Comparison of ENCODE assay signal across 17 mouse cellular contexts in genomic region chr3:89696152-89696821, GRCm38 (mm10). TPM values are rescaled to one million over a fixed set of nuclear protein-coding genes. Genes with fewer than 3 reads are reported as not detected.
DNase-seq lines count a peak whose midpoint lies in the region; ATAC-seq lines count a peak whose summit lies in the region.
"Had no signal": no experiment of that assay in that cellular context is flagged by ENCODE, and none has a peak within 500 bp of the region (broad histone marks: within the 10 kb centered on the region; RNA-seq: fewer than 3 reads in every experiment).

No protein-coding gene starts in this region.

- no peak overlapping the region for H3K4me2 ChIP-seq in hindbrain, embryonic 15.5 days
- H3K4me2 ChIP-seq in hindbrain, embryonic 12.5 days (replicated peaks) = no peak overlapping the region
- H3K4me2 ChIP-seq in midbrain, embryonic 15.5 days = peak overlapping the region; percentile 28; the same call in 1 of the 2 replicates
- no peak overlapping the region for H3K4me2 ChIP-seq in heart, embryonic 12.5 days
- H3K4me2 ChIP-seq: heart, embryonic 13.5 days; liver, embryonic 15.5 days had no signal

- WGBS in hindbrain, embryonic 15.5 days = 60% methylated on average over 12 of the region's 12 CpGs
- 65% methylated on average over 12 of the region's 12 CpGs for WGBS in hindbrain, embryonic 12.5 days
- WGBS in midbrain, embryonic 15.5 days = 44% methylated on average over 12 of the region's 12 CpGs
- 82% methylated on average over 12 of the region's 12 CpGs for WGBS in heart, embryonic 12.5 days

- H3K36me3 ChIP-seq in hindbrain, embryonic 15.5 days = no peaks in the 10 kb centered on the region
- H3K36me3 ChIP-seq in hindbrain, embryonic 12.5 days = no peaks in the 10 kb centered on the region
- H3K36me3 ChIP-seq in midbrain, embryonic 15.5 days (replicated peaks) = no peaks in the 10 kb centered on the region
- H3K36me3 ChIP-seq in heart, embryonic 12.5 days = no peaks in the 10 kb centered on the region
- H3K36me3 ChIP-seq: heart, embryonic 13.5 days; liver, embryonic 15.5 days had no signal

- no peak overlapping the region for H3K4me3 ChIP-seq in hindbrain, embryonic 15.5 days
- H3K4me3 ChIP-seq in hindbrain, embryonic 12.5 days = no peak overlapping the region
- H3K4me3 ChIP-seq in midbrain, embryonic 15.5 days = no peak overlapping the region
- no peak overlapping the region for H3K4me3 ChIP-seq in heart, embryonic 12.5 days
- H3K4me3 ChIP-seq: heart, embryonic 13.5 days; liver, embryonic 15.5 days; myocyte had no signal

- H3K27me3 ChIP-seq in hindbrain, embryonic 15.5 days = no peaks in the 10 kb centered on the region
- no peaks in the 10 kb centered on the region; the same call in 1 of the 2 replicates for H3K27me3 ChIP-seq in hindbrain, embryonic 12.5 days
- H3K27me3 ChIP-seq in midbrain, embryonic 15.5 days (replicated peaks) = no peaks in the 10 kb centered on the region
- no peaks in the 10 kb centered on the region for H3K27me3 ChIP-seq in heart, embryonic 12.5 days (replicated peaks)
- H3K27me3 ChIP-seq: heart, embryonic 13.5 days; liver, embryonic 15.5 days had no signal

- H3K9ac ChIP-seq in hindbrain, embryonic 15.5 days = no peak overlapping the region
- no peak overlapping the region for H3K9ac ChIP-seq in hindbrain, embryonic 12.5 days
- H3K9ac ChIP-seq in midbrain, embryonic 15.5 days = no peak overlapping the region
- H3K9ac ChIP-seq in heart, embryonic 12.5 days = no peak overlapping the region
- H3K9ac ChIP-seq: heart, embryonic 13.5 days; liver, embryonic 15.5 days had no signal

- H3K4me1 ChIP-seq in hindbrain, embryonic 15.5 days (replicated peaks) = no peaks in the 10 kb centered on the region
- no peaks in the 10 kb centered on the region for H3K4me1 ChIP-seq in hindbrain, embryonic 12.5 days
- H3K4me1 ChIP-seq in midbrain, embryonic 15.5 days = no peaks in the 10 kb centered on the region
- no peaks in the 10 kb centered on the region for H3K4me1 ChIP-seq in heart, embryonic 12.5 days (replicated peaks)
- H3K4me1 ChIP-seq: heart, embryonic 13.5 days; liver, embryonic 15.5 days had no signal

- ATAC-seq in hindbrain, embryonic 15.5 days (ENCODE audit: low FRiP score, low read depth) = no peak
- ATAC-seq in hindbrain, embryonic 12.5 days (ENCODE audit: low FRiP score) = no peak
- ATAC-seq in midbrain, embryonic 15.5 days (replicated peaks) = peak; percentile 75
- no peak for ATAC-seq in heart, embryonic 12.5 days (ENCODE audit: insufficient number of reproducible peaks, low FRiP score)
- ATAC-seq: inflammation-experienced regulatory T-cells, adult 6 months had no signal

- DNase-seq in ZHBTc4 (ENCODE audit: low read depth, low spot score) = peak; percentile 44
- DNase-seq in layer of hippocampus, adult 18-20 months (ENCODE audit: low spot score in 2 of 2) = peak; percentile 39 to 72
- DNase-seq in cerebellum, postnatal 25 days = no peak
- DNase-seq in thymus, postnatal 0 days (ENCODE audit: low spot score) = no peak
- DNase-seq: adrenal gland, adult 2 months; cerebellum, adult 11 months; lung, postnatal 4 days had no signal

- H3K9me3 ChIP-seq in hindbrain, embryonic 15.5 days = no peaks in the 10 kb centered on the region
- 0 out of 2 replicates have a peak, but pooled peaks cover 4% of the 10 kb centered on the region for H3K9me3 ChIP-seq in hindbrain, embryonic 12.5 days (replicated peaks)
- no peaks in the 10 kb centered on the region for H3K9me3 ChIP-seq in midbrain, embryonic 15.5 days
- 0 out of 2 replicates have a peak, but pooled peaks cover 4% of the 10 kb centered on the region for H3K9me3 ChIP-seq in heart, embryonic 12.5 days (replicated peaks)
- H3K9me3 ChIP-seq: liver, embryonic 15.5 days had no signal

- H3K27ac ChIP-seq in hindbrain, embryonic 15.5 days (replicated peaks) = 0 out of 2 replicates have a peak overlapping the region, but pooled peaks have one; percentile 31
- no peak overlapping the region for H3K27ac ChIP-seq in hindbrain, embryonic 12.5 days
- H3K27ac ChIP-seq in midbrain, embryonic 15.5 days = peak overlapping the region; percentile 56
- no peak overlapping the region for H3K27ac ChIP-seq in heart, embryonic 12.5 days (ENCODE audit: poor library complexity, severe bottlenecking)
- H3K27ac ChIP-seq: heart, embryonic 13.5 days; kidney, postnatal 0 days; liver, embryonic 15.5 days; stomach, postnatal 0 days had no signal

RNA-seq across cellular contexts. Expression of gene Adar, which starts 18.5 kb away (rescaled TPM):
- polyA plus RNA-seq in hindbrain, embryonic 15.5 days (2015; fragmentation: Nextera tagmentation; extraction: Ambion mirVana) = 27.1 and 30.3 TPM in 2 replicates
- 23.4 and 24.1 TPM in 2 replicates for polyA plus RNA-seq in hindbrain, embryonic 12.5 days (2016; fragmentation: Nextera tagmentation; extraction: Ambion mirVana)
- 100 to 1,000 TPM; 117 to 124 TPM for total RNA-seq in layer of hippocampus, adult 18-20 months (2021)
- 33.3 and 33.4 TPM in 2 replicates for polyA plus RNA-seq in midbrain, embryonic 15.5 days (2015; fragmentation: Nextera tagmentation; extraction: Ambion mirVana)
- polyA plus RNA-seq in heart, embryonic 12.5 days (2016; fragmentation: Nextera tagmentation; extraction: Ambion mirVana) = 11.6 and 11.7 TPM in 2 replicates
- 18.4 and 22.1 TPM in 2 replicates for polyA plus RNA-seq in thymus, postnatal 0 days (2015; fragmentation: Nextera tagmentation; extraction: Ambion mirVana)

Comparison
In these comparisons a context has a peak if more than half of its experiments do, and no peak if none do; other contexts are left out.
1. H3K27ac ChIP-seq: peak in hindbrain, embryonic 15.5 days (single experiment) and midbrain, embryonic 15.5 days (single experiment); none in hindbrain, embryonic 12.5 days (single experiment) and heart, embryonic 12.5 days (single experiment).
2. DNase-seq: peak in ZHBTc4 (single experiment) and layer of hippocampus, adult 18-20 months (2 of 2); none in cerebellum, postnatal 25 days (0 of 2) and thymus, postnatal 0 days (single experiment).